Mouse (Mus musculus) gastrocnemius, postnatal 10 days (tissue): ENCODE measurements around the gene Syt1. TPM values are rescaled to one million over a fixed set of nuclear protein-coding genes. Genes with fewer than 3 reads are reported as not detected.

ENCODE experiments used
- DNase-seq: peaks from one replicate; pipeline ENCODE4 v3.0.0; 2021; ENCODE audit warnings: mixed read lengths
- total RNA-seq, 2 experiments: library from RNA; stranded (reverse); gene quantifications; 2 replicates each; pipeline ENCODE4 v1.2.3; 2021

Gene Syt1
- total RNA-seq, 2 experiments from 2014 or later, result 1.3 TPM

DNA sequence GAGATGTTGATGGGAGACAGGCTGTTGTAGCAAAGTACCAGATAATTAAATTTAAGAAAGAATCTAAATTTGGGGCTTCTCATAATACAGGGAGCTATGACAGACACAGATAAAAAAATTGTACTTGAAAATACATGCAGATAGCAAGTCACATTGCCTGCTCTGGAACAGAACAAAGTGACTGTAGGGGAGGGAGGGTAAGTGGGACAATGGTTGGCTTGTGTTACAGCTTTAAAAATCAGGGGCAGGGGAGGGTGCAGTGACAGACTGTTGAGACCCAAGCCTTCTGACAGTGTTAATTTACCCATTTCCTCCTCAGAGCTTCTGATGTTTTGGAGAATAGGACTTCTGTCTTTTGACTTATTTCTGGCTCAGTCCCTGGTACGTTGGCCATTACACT lies 126.3 kb downstream of the Syt1 start:
- no peak for DNase-seq

GRCm38 (mm10) chr10:108880372-108880771 lies 130.4 kb downstream of the Syt1 start:
- DNase-seq, result no peak

DNA sequence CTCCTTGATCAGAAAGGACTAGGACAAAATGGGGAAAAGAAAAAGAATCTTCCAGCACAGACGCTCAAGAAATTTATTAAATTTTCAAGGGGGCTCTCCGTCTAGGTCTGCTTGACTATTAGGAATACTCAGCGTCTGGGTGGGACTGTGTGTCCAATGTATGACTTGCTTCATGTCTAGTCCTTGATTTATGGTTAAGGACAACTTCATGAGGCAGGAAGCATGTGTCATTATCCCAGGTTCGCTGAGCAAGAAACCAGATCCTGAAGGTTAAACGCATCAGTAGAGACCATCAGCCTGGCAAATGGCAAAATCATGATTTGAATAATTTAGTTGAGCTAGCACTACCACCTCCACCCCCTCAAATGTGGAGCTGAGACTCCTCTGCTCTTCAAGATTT lies 135.1 kb downstream of the Syt1 start:
- DNase-seq, result no peak

DNA sequence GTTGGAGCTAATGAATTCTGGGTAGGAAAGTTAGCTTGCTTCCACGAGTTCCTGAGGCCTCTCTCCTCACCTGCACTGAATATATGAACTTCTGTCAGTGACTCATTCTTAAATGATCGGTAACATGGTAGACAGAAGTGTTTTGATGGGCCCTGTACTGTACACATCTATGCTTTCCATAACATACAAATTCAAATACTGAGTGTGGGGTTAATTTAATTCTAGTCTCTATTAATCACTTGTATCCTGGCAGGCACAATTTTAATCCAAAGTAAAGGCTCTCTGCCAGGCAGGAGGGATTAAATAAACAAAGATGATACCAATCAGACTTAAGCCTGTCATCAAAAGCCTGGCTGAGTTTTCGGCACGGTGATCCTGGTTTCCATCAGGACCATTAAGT lies 136.1 kb downstream of the Syt1 start:
- DNase-seq, result no peak

DNA sequence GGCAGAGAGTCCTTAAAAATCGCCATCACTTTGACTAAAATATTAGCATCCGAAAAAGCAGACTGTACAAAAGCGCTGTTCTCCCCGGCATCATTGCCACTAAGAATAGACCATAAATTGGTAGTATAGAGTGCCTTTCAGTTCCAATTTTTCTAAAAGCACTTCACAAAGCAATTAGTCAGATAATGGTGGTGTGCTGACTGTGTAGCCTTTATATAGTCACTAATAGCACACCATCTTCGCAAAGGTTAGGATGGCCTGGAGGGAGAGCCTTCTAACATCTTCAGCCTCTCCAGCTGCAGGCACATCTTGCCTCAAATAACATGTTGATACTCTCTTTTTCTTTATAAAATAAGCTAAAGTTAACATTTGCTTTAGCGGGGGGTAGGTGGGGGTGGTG lies 138.4 kb downstream of the Syt1 start:
- DNase-seq, result no peak

- no peak for DNase-seq
Observed at GRCm38 (mm10) chr10:108870586-108870985, 140.2 kb downstream of the Syt1 start.

DNA sequence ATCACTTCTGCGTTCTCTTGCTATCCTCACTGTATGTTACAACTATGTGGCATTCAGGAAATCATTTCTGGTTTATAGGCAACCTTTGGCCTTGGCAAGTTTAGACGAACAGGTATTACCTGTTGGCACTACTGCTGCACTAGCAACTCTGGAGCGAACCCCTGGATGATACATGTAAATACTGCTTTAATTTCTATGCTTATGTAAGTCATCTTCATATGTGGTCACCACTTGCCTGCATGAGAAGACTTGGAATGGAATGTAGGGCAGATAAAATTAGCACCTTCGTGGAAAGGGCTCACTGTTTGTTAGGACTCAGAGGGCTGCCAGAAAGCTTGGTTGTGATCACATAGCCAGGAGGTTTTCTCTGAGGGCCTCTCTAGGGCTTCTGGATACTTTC lies 142.6 kb downstream of the Syt1 start:
- no peak for DNase-seq

- no peak for DNase-seq
Observed at GRCm38 (mm10) chr10:108867202-108867601, 143.6 kb downstream of the Syt1 start.

DNA sequence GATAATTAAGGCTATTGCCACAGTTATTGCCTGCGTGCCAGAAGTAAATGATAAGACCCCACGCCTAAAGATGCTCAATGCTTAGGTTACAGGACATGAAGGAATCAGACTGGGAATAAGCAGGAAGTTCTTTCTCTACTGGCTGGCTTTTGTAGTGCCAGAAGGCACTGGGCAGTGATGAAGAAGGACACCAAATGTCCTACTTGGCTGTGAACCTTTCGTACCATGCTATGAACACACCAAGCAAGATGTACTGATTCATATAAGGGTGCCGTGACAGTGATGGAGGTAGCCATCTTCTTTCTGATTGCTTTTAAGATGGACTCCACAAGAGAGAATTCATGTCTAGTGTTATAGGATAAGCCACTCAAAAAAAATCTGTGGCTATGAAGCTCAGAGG lies 145.2 kb downstream of the Syt1 start:
- DNase-seq, result no peak

- no peak for DNase-seq
Observed at GRCm38 (mm10) chr10:108855986-108856385, 154.8 kb downstream of the Syt1 start.

- no peak for DNase-seq
Observed at GRCm38 (mm10) chr10:108852757-108853156, 158.0 kb downstream of the Syt1 start.

GRCm38 (mm10) chr10:108837434-108837833 lies 173.3 kb downstream of the Syt1 start:
- DNase-seq, result no peak

DNA sequence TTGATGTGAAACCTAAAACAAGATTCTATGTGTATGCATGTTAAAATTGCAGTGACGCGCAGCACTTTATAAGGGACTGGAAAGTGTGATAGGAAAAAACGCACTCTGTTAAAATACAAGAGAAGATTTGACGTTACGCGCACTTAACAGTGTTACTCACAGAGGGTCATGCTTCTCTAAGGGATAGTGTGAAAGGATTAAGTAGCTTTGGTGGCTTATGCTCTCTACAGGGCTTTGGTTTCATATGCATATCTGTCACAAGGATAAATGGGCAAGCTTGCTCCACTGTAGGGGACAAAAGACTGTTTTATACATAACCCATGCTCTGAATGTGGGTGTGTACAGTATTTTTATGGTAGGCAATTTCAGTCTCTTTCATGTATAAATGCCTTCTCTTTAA lies 178.5 kb downstream of the Syt1 start:
- DNase-seq, result no peak

GRCm38 (mm10) chr10:108831801-108832200 lies 179.0 kb downstream of the Syt1 start:
- no peak for DNase-seq

DNA sequence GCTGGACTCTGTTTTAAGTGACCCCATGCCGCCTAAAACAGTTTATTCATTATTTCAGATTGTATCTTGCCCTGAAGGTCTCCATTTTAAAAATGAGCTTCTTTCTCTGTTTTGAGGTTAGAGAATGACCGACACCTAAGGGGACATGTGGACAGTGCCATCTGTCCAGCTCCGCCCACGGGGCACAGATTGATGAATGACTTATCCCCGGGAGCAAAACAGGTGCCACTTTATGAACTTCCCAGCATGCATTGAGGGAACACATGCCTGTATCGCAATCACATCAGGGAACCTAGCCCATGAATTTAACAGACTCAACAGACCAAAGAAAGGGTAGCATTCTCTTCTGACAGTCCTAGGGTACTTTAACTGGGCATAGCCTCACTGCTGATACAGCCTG lies 188.5 kb downstream of the Syt1 start:
- DNase-seq, result no peak

GRCm38 (mm10) chr10:108815339-108815738 lies 195.4 kb downstream of the Syt1 start:
- no peak for DNase-seq

GRCm38 (mm10) chr10:108804380-108804779 lies 206.4 kb downstream of the Syt1 start:
- DNase-seq, result peak; percentile 4

GRCm38 (mm10) chr10:108800776-108801175 lies 210.0 kb downstream of the Syt1 start:
- DNase-seq, result no peak

DNA sequence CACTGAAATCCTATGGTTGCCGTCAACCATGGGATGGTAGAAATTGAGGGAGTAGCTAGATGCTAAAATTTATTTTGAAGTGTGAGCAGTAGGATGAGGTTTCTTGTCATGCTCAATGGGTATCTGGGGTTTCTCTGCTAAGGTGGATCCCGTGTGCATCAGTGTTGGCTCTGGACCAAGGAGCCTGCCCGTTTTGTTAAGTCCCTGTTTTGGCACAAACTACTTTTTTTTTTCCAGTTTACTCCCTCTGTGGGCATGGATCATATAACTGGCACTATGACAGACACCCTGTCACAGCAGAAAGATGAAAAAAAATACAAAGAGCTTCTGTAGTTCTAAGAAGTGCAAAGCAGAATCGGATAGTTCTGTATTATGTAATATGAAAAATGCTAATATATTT lies 212.0 kb downstream of the Syt1 start:
- DNase-seq, result no peak

- no peak for DNase-seq
Observed at GRCm38 (mm10) chr10:108782817-108783216, 228.0 kb downstream of the Syt1 start.

- DNase-seq, result no peak
Observed at GRCm38 (mm10) chr10:108780614-108781013, 230.2 kb downstream of the Syt1 start.

DNA sequence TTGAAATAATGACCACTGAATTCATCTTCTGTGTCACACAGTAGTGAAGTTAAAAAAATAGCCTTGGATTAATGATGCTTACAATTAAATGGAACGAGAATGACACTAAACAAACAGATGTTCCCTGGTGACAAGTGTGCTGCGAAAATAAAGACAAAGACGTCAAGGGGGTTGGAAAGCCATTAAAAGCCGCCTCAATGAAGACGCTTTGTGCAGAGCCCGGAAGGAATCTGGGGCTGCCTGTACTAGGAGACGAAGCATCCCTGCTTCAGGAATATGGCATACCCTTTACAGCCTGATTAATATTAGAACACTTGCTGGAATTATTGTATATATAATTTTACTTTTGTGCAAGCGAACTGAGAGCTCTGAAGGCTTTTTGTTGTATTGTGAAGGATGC lies 234.0 kb downstream of the Syt1 start:
- no peak for DNase-seq

DNA sequence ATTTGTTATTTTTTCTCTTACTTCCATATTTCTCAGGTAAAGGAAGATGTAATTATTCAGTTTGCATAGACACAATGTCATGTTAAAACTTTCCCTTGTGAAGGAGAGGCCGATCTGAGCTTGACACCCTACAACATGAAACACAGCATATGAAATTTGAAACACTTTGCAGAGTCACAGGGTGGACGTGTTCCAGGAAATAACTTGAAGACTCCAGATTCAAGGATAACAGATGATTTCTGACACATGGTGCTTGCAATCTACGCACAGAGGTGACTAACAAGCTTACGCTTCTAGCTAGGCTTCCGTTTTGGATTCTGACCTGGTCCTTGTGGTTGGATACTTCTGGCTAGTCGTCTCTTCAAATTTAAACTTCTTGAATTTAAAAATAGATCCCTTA lies 239.7 kb downstream of the Syt1 start:
- no peak for DNase-seq

- DNase-seq, result no peak
Observed at GRCm38 (mm10) chr10:108765564-108765963, 245.2 kb downstream of the Syt1 start.

- no peak for DNase-seq
Observed at GRCm38 (mm10) chr10:108763722-108764121, 247.1 kb downstream of the Syt1 start.
